Comparison of ENCODE assay signal across 9 mouse cellular contexts in the genomic region with DNA sequence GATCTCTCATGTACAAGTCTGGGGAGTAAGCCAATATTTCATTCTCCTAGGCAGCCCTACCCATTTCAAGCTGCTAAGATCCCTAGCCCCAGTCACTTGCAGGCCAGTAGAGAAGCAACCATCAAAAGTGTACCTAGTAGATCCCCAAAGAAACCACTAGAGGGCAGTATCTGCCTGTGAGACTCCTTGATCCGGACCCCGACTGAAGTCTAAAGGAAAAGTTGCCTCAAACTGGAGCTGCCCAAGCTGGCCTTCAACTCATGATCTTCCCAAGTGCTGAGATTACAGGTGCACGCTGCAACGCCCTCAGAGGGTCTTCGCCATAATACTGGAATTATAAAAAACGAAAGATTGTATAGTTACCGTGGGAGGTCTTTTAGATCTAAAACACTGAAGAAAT. TPM values are rescaled to one million over a fixed set of nuclear protein-coding genes. Genes with fewer than 3 reads are reported as not detected.
DNase-seq lines count a peak whose midpoint lies in the region; ATAC-seq and TF ChIP-seq lines count a peak whose summit lies in the region.
"Had no signal": no experiment of that assay in that cellular context is flagged by ENCODE, and none has a peak within 500 bp of the region (broad histone marks: within the 10 kb centered on the region; RNA-seq: fewer than 3 reads in every experiment).

No protein-coding gene starts in this region.

- intact Hi-C loops in heart, postnatal 25 days (cut with DNase I), result loop anchor here (1.0 to 10.0 kb wide), 3 partner anchors 42 to 217 kb away; a partner anchor contains a TSS

- no peak overlapping the region for H3K4me2 ChIP-seq in hindbrain, embryonic 15.5 days

- H3K27me3 ChIP-seq in hindbrain, embryonic 15.5 days, result no peaks in the 10 kb centered on the region
- no peaks in the 10 kb centered on the region for H3K27me3 ChIP-seq in small intestine, adult 2 months (ENCODE audit: control insufficient read depth, insufficient read depth, low read length)

- H3K4me3 ChIP-seq in bone marrow, adult 2 months (replicated peaks; ENCODE audit: control insufficient read depth, low read depth, low read length), result no peak overlapping the region
- H3K4me3 ChIP-seq in hindbrain, embryonic 15.5 days, result no peak overlapping the region
- no peak overlapping the region for H3K4me3 ChIP-seq in small intestine, adult 2 months (ENCODE audit: low read depth, low read length)

- TF ChIP-seq CTCF in bone marrow, adult 2 months (IDR thresholded peaks at IDR 0.05; ENCODE audit: control insufficient read depth, insufficient read depth, low read length), result peak; percentile 58
- peak; percentile 74; the same call in 1 of the 2 replicates for TF ChIP-seq CTCF in small intestine, adult 2 months (IDR thresholded peaks at IDR 0.05; ENCODE audit: extremely low read depth, insufficient read length, insufficient replicate concordance, low read depth, low read length)

- H3K9ac ChIP-seq in hindbrain, embryonic 15.5 days, result no peak overlapping the region

- no peaks in the 10 kb centered on the region for H3K36me3 ChIP-seq in hindbrain, embryonic 15.5 days
- no peaks in the 10 kb centered on the region for H3K36me3 ChIP-seq in small intestine, adult 2 months (ENCODE audit: control insufficient read depth, insufficient read depth, low read length)

- H3K9me3 ChIP-seq in hindbrain, embryonic 15.5 days, result no peaks in the 10 kb centered on the region

- no peaks in the 10 kb centered on the region; the same call in 1 of the 2 replicates for H3K4me1 ChIP-seq in bone marrow, adult 2 months (ENCODE audit: control insufficient read depth, insufficient read depth, low read length)
- no peaks in the 10 kb centered on the region for H3K4me1 ChIP-seq in hindbrain, embryonic 15.5 days (replicated peaks)
- no peaks in the 10 kb centered on the region for H3K4me1 ChIP-seq in small intestine, adult 2 months (ENCODE audit: control insufficient read depth, insufficient read depth, insufficient read length, low read length)

- peak; percentile 78 for DNase-seq in heart, adult 8-10 months (ENCODE audit: low spot score)
- no peak for DNase-seq in heart, postnatal 25 days (ENCODE audit: low spot score)
- peak; percentile 27 to 41 for DNase-seq in layer of hippocampus, postnatal 36 days

- H3K27ac ChIP-seq in bone marrow, adult 2 months (ENCODE audit: control insufficient read depth, insufficient read depth, low read depth, low read length, poor library complexity), result no peak overlapping the region
- H3K27ac ChIP-seq in hindbrain, embryonic 15.5 days (replicated peaks), result no peak overlapping the region
- no peak overlapping the region for H3K27ac ChIP-seq in small intestine, adult 2 months (ENCODE audit: insufficient read depth, low read depth, low read length)

- no peak for TF ChIP-seq POLR2A in bone marrow, adult 2 months (IDR thresholded peaks at IDR 0.05; ENCODE audit: borderline replicate concordance, control insufficient read depth, low read depth, low read length)
- no peak for TF ChIP-seq POLR2A in small intestine, adult 2 months (IDR thresholded peaks at IDR 0.05; ENCODE audit: low read depth, low read length)

- peak; percentile 67; the same call in 1 of the 2 replicates for ATAC-seq in erythroid progenitor cell, adult 5-6 weeks (replicated peaks; ENCODE audit: low FRiP score, poor library complexity, severe bottlenecking)
- peak; percentile 45; the same call in 1 of the 2 replicates for ATAC-seq in hindbrain, embryonic 15.5 days (ENCODE audit: low FRiP score, low read depth)
- ATAC-seq in megakaryocyte progenitor cell, adult 5-6 weeks (replicated peaks; ENCODE audit: poor library complexity), result peak; percentile 93

- 17% methylated on average over 7 of the region's 7 CpGs for WGBS in bone marrow, adult 2 months
- WGBS in hindbrain, embryonic 15.5 days, result 10% methylated on average over 7 of the region's 7 CpGs
- 16% methylated on average over 7 of the region's 7 CpGs for WGBS in small intestine, adult 2 months

RNA-seq across cellular contexts. Expression of a gene that starts 7.3 kb away (rescaled TPM):
- total RNA-seq in heart, adult 8-10 months (2022), result not detected
- not detected for total RNA-seq in heart, postnatal 25 days (2021)
- not detected in 2 replicates for polyA plus RNA-seq in bone marrow, adult 2 months (2011; ENCODE audit: insufficient read depth, insufficient read length, low replicate concordance, missing spikeins)
- not detected in 2 replicates for total RNA-seq in erythroid progenitor cell, adult 5-6 weeks (2015; ENCODE audit: low replicate concordance)
- not detected in 2 replicates for total RNA-seq in erythroid progenitor cell, adult 5-6 weeks (2017; ENCODE audit: low replicate concordance)
- polyA plus RNA-seq in hindbrain, embryonic 15.5 days (2015; fragmentation: Nextera tagmentation; extraction: Ambion mirVana), result not detected in 2 replicates
- not detected for total RNA-seq in layer of hippocampus, postnatal 36 days (2021)
- not detected in 2 replicates for total RNA-seq in megakaryocyte progenitor cell, adult 5-6 weeks (2015)
- not detected in 2 replicates for total RNA-seq in megakaryocyte progenitor cell, adult 5-6 weeks (2017)
- not detected in 2 replicates for polyA plus RNA-seq in small intestine, adult 2 months (2012; rRNA removed)

RNA-seq across cellular contexts. Expression of a gene that starts 11.2 kb away (rescaled TPM):
- total RNA-seq in heart, adult 8-10 months (2022), result 1 to 10 TPM; 5.1 to 5.6 (median 5.2) TPM
- 1 to 10 TPM; 7.7 to 8.5 TPM for total RNA-seq in heart, postnatal 25 days (2021)
- polyA plus RNA-seq in bone marrow, adult 2 months (2011; ENCODE audit: insufficient read depth, insufficient read length, low replicate concordance, missing spikeins), result not detected in 2 replicates
- total RNA-seq in erythroid progenitor cell, adult 5-6 weeks (2015; ENCODE audit: low replicate concordance), result 2.9 TPM in 1 of 2 replicates, not detected in the other
- total RNA-seq in erythroid progenitor cell, adult 5-6 weeks (2017; ENCODE audit: low replicate concordance), result not detected in 2 replicates
- polyA plus RNA-seq in hindbrain, embryonic 15.5 days (2015; fragmentation: Nextera tagmentation; extraction: Ambion mirVana), result 0.52 and 0.72 TPM in 2 replicates
- total RNA-seq in layer of hippocampus, postnatal 36 days (2021), result 1 to 10 TPM in 1 of 2 experiments, under 1 TPM in 1; 0.75 to 1.3 TPM
- 1.2 TPM in 1 of 2 replicates, not detected in the other for total RNA-seq in megakaryocyte progenitor cell, adult 5-6 weeks (2015)
- total RNA-seq in megakaryocyte progenitor cell, adult 5-6 weeks (2017), result 0.10 and 0.87 TPM in 2 replicates
- polyA plus RNA-seq in small intestine, adult 2 months (2012; rRNA removed), result 3.5 and 4.7 TPM in 2 replicates

RNA-seq across cellular contexts. Expression of a gene that starts 11.4 kb away (rescaled TPM):
- not detected for total RNA-seq in heart, adult 8-10 months (2022)
- not detected for total RNA-seq in heart, postnatal 25 days (2021)
- polyA plus RNA-seq in bone marrow, adult 2 months (2011; ENCODE audit: insufficient read depth, insufficient read length, low replicate concordance, missing spikeins), result not detected in 2 replicates
- not detected in 2 replicates for total RNA-seq in erythroid progenitor cell, adult 5-6 weeks (2015; ENCODE audit: low replicate concordance)
- total RNA-seq in erythroid progenitor cell, adult 5-6 weeks (2017; ENCODE audit: low replicate concordance), result not detected in 2 replicates
- polyA plus RNA-seq in hindbrain, embryonic 15.5 days (2015; fragmentation: Nextera tagmentation; extraction: Ambion mirVana), result not detected in 2 replicates
- not detected for total RNA-seq in layer of hippocampus, postnatal 36 days (2021)
- total RNA-seq in megakaryocyte progenitor cell, adult 5-6 weeks (2015), result not detected in 2 replicates
- total RNA-seq in megakaryocyte progenitor cell, adult 5-6 weeks (2017), result not detected in 2 replicates
- polyA plus RNA-seq in small intestine, adult 2 months (2012; rRNA removed), result not detected in 2 replicates
- total RNA-seq: adrenal gland, adult 18-20 months had no signal

RNA-seq across cellular contexts. Expression of a gene that starts 16.4 kb away (rescaled TPM):
- not detected for total RNA-seq in heart, adult 8-10 months (2022)
- total RNA-seq in heart, postnatal 25 days (2021), result not detected
- polyA plus RNA-seq in bone marrow, adult 2 months (2011; ENCODE audit: insufficient read depth, insufficient read length, low replicate concordance, missing spikeins), result not detected in 2 replicates
- total RNA-seq in erythroid progenitor cell, adult 5-6 weeks (2015; ENCODE audit: low replicate concordance), result not detected in 2 replicates
- not detected in 2 replicates for total RNA-seq in erythroid progenitor cell, adult 5-6 weeks (2017; ENCODE audit: low replicate concordance)
- polyA plus RNA-seq in hindbrain, embryonic 15.5 days (2015; fragmentation: Nextera tagmentation; extraction: Ambion mirVana), result not detected in 2 replicates
- total RNA-seq in layer of hippocampus, postnatal 36 days (2021), result not detected
- not detected in 2 replicates for total RNA-seq in megakaryocyte progenitor cell, adult 5-6 weeks (2015)
- total RNA-seq in megakaryocyte progenitor cell, adult 5-6 weeks (2017), result not detected in 2 replicates
- polyA plus RNA-seq in small intestine, adult 2 months (2012; rRNA removed), result not detected in 2 replicates
- total RNA-seq: adrenal gland, adult 18-20 months had no signal

RNA-seq across cellular contexts. Expression of a gene that starts 35.5 kb away (rescaled TPM):
- under 1 TPM in 1 of 4 experiments, not detected in 3; 0.81 TPM for total RNA-seq in heart, adult 8-10 months (2022)
- not detected for total RNA-seq in heart, postnatal 25 days (2021)
- polyA plus RNA-seq in bone marrow, adult 2 months (2011; ENCODE audit: insufficient read depth, insufficient read length, low replicate concordance, missing spikeins), result not detected in 2 replicates
- total RNA-seq in erythroid progenitor cell, adult 5-6 weeks (2015; ENCODE audit: low replicate concordance), result not detected in 2 replicates
- total RNA-seq in erythroid progenitor cell, adult 5-6 weeks (2017; ENCODE audit: low replicate concordance), result not detected in 2 replicates
- not detected in 2 replicates for polyA plus RNA-seq in hindbrain, embryonic 15.5 days (2015; fragmentation: Nextera tagmentation; extraction: Ambion mirVana)
- not detected for total RNA-seq in layer of hippocampus, postnatal 36 days (2021)
- not detected in 2 replicates for total RNA-seq in megakaryocyte progenitor cell, adult 5-6 weeks (2015)
- not detected in 2 replicates for total RNA-seq in megakaryocyte progenitor cell, adult 5-6 weeks (2017)
- polyA plus RNA-seq in small intestine, adult 2 months (2012; rRNA removed), result not detected in 2 replicates
